Mouse (Mus musculus) lung, postnatal 0 days (tissue): ENCODE data around the gene Meis2.

Experiments
- CTCF ChIP-seq: IDR thresholded peaks from 2 replicates; pipeline ENCODE4 v1.5.1; 2016; ENCODE audit warnings: antibody characterized with exemption, mild to moderate bottlenecking
- EP300 ChIP-seq: IDR thresholded peaks from 2 replicates; pipeline ENCODE4 v1.6.1; 2016; ENCODE audit warnings: antibody characterized with exemption, mild to moderate bottlenecking, control low read depth

DNA sequence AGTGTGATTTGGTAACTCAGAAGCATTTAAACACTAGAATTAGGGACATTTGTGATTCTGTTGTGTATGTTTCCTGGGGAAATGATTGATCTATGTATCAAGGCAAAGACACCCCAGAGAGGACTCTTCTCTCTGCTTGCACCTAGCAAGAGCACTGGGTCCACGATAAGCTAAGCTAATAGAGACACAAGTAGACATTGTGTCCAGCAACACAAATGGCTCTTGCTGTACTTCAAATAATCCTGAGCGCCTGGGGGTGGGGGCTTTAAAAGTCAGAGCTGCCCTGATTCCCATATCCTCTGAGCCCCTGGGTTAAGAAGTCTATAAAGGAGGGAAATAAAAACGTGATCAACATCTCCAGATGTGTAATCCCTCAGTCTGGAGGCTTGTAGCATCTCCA is 6.6 kb downstream of the Meis2 start:
- no peak for TF ChIP-seq EP300
- TF ChIP-seq CTCF = no peak
